Mouse (Mus musculus) adrenal gland, postnatal 25 days (tissue): Measurements from ENCODE around the gene Rfxap. TPM values are rescaled to one million over a fixed set of nuclear protein-coding genes. Genes with fewer than 3 reads are reported as not detected.

ENCODE experiments used
- DNase-seq: peaks from one replicate; pipeline ENCODE4 v3.0.0; 2021; ENCODE audit warnings: mixed read lengths
- long read RNA-seq: library from polyadenylated mRNA; stranded (forward); transcript quantifications from one replicate; pipeline ENCODE4 v2.0.0, GENCODE M21; 2021
- total RNA-seq: library from RNA; stranded (reverse); gene quantifications from 2 replicates; pipeline ENCODE4 v1.2.3, GENCODE M21; 2021

The Rfxap gene
- total RNA-seq: 34.7 and 47.7 TPM in 2 replicates
- long read RNA-seq, transcript Rfxap-201 (3 exons, 2,162 nt): major isoform, 42 of 44 reads
- long read RNA-seq, partial matches to known transcripts: 0 of 44 reads
- long read RNA-seq, other reads (novel, unspliced or antisense): 2 of 44 reads

DNA sequence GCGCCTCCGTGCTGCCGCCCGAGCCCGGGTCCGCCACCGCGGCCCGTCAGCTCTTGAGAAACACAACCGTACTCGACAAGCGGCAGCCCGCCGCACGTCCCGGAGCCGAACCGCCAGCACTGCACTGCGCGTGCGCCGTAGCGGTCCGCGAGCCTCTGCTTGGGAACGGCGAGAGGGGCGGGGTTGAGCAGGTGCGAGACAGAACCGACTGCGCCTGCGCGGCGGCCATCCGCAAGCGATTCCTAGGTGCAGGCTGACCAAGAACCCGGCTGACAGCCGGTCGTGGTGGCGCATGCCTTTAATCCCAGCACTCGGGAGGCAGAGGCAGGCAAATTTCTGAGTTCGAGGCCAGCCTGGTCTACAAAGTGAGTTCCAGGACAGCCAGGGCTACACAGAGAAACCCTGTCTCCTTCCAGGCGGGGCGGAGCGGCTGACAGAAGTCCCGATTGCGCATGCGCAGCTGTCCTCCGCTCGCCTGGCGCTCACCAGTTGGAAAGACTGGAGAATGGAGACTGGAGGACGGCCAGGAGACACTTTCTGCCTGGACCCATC, at the start of gene Rfxap:
Rfxap (minus strand) TSS at position 126 of the 552 bp plus-strand sequence.
- peak; percentile 97 for DNase-seq

DNA sequence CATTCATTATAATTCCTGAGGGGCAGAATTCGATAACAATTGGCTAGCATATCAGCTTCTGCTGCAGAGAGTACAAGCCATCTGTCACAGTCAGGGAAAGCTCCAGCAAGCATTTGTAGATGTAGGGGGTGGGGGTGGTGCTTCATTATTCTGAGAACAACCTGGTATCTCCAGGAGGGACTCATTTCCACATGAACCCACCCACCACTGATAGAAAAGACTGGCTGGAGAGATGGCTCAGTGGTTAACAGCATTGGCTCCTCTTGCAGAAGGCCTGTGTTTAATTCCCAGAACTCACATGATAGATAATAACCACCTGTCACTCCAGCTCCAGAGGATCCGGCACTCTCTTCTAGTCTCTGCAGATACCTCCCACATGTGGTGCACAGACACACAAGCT, 27.8 kb upstream of the Rfxap start:
- DNase-seq: no peak

DNA sequence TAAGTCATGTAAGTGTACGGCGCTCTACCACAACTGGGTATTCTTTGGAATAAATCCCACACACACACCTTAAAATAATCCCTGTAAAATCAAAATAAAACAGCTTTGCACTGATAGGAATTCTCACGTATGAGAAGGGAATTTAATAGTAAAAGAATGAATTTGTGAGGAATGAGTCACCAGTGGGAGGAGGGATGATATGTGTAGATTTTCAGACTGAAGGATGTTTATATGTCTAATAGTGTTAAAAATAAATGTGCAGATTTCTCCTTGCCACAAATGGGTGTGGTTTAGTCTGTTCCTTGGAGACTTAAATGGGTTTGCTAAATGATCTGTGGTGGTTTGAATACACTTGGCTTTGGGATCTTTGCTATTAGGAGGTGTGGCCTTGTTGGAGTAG, 24.9 kb upstream of the Rfxap start:
- DNase-seq: no peak

DNA sequence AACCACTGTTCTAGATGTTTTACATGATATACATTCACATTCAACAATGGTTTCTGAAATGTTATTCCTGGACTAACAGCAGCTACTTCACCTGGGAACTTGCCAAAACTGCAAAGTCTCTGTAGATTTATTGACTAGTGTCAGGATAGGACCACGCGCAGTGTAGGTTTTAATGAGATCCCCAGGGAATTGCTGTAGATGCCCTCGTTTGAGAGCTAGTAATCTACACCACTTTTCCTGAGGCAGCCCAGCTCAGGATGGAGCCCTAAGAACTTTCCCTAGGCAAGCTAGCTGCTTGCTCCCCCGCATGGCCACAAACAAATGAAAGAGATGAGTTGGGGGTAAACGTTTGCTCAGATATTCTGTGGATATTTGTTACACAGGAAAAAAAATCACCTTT, 14.9 kb upstream of the Rfxap start:
- no peak for DNase-seq

DNA sequence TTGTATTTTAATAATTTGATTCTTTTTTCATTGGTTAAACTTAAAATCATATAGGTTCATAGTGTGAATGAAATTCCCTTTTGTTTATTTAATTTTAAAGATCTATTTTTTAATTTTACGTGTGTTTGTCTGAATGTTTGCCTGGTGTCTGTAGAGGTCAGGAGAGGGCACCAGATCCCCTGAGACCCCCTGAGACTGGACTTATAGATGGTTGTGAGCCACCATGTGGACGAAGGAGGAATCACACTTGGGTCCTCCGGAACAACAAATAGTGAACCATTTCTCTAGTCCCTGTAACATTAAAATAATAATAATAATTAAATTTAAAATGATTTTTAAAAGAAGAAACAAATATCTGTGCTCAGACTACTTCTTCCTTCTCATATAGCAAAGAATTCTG, 7.7 kb upstream of the Rfxap start:
- peak; percentile 23 for DNase-seq

DNA sequence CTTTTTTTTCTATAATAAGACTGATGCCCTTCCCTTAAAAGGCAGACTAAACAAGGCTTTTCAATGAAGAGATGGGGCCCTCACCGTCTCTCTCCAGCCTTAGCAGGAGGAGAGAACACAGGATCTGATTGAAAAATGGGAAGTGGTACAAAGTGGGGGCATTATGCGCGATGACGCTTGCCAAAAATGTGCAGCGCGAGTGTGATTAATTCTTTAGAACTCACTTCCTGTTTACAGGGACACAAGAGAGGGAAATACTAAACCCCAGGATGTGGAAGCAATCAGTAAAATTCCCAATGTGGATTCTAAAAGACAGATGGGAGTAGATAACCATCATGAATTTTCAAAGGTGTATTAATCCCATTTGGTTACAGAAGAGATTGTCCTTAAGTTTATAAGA, 7.0 kb upstream of the Rfxap start:
- DNase-seq: no peak

DNA sequence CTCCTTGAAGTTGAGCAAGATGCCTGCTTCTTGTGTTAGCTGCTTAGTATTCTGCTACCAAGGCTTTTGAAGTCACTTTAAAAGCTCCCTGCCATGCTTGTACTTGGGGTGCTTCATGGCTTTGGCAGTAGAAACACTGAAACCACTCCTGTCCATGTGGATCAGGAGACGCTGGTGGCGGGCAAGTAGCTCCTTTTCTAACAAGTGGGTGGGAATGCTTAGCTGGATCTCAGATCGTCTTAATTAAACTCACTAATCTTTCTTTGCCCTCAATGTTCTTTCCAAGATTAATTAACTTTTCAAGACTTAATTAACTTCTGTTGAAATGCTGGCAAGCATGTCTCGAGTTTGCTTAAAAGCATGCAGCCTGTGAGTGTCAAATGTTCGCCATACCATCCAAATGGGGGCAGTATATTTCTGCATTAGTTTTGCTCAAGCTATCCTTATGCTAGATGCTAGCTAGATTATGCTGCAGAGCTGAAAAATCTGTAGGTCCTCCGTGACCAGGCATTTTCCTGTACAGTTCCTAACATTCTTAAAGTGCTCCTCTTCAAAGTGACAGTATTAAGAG, 5.9 kb upstream of the Rfxap start:
- no peak for DNase-seq

DNA sequence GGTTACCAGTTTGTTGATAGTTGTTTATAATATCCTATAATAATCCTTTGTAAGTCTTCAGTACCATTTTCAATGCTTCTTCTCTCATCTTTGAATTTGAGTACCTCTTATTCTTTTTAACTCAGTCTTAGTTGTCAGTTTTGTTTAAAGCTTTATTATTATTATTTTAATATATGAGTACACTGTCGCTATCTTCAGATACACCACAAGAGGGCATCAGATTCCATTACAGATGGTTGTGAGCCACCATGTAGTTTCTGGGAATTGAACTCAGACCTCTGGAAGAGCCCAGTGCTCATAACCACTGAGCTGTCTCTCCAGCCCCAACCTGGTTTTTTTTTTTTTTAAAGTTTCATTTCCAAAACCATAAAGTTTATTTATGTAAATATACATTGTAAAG, 4.0 kb upstream of the Rfxap start:
- no peak for DNase-seq

DNA sequence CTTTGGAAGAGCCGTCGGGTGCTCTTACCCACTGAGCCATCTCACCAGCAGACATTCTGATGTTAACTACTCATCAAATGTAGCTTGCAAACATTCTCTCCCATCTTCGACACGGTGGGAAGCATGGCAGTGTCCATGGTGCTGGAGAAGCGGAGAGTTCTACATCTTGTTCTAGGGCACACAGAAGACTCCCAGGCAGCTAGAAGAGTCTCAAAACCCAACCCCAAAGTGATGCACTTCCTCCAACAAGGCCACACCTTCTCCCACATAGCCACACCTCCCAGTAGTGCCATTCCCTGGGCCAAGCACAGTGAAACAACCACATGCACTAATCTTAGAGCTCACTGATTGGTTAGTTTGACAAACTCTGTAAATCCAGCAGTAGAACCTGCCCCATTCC, 1.5 kb upstream of the Rfxap start:
- DNase-seq: no peak

DNA sequence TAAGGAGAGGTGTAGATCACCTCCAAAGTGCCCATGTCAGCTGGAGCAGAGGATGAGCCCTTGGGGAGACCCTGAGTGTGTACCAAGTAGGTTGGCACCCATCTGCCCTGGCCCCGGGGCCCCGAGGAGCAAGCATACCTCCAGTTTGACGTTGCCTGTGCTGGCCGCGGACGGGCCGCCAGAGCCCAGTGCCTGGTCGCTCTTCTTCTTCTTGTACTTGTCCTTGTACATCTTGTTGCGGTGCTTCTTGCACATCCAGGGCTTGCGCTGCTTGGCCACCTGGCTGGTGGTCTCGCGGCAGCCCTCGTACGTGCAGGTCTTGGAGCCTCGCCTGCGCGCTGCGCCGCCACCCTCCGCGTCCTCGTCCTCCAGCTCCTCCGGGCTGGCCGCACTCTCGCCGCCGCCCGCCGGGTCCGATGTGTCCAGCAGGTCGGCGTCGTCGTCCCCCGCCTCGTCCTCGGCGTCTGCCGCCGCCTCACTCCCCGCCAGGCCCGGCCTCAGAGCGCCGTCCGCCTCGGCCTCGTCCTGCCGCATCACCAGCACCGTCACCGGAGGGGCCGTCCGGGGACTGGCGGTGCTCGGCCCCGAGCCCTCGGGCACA, 430 bp downstream of the Rfxap start:
- peak; percentile 63 for DNase-seq

DNA sequence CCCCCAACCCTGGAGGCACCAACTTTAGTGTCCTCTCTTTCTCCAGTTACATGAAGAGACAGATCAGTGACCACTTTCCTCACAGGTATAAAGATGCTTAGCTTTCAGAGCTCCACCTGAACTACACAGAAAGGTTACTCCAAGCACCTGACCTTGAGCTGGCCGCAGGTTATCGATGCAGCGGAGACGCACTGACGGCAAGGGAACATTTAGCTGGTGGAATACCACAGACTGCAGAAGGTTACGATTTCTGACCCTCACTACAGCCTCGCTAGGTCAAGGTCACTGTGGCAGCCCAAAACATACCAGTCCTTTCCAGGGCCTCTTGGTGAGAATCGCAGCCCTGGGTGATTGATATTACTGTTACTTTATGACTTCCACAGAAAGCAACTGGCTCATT, 3.9 kb downstream of the Rfxap start:
- no peak for DNase-seq

DNA sequence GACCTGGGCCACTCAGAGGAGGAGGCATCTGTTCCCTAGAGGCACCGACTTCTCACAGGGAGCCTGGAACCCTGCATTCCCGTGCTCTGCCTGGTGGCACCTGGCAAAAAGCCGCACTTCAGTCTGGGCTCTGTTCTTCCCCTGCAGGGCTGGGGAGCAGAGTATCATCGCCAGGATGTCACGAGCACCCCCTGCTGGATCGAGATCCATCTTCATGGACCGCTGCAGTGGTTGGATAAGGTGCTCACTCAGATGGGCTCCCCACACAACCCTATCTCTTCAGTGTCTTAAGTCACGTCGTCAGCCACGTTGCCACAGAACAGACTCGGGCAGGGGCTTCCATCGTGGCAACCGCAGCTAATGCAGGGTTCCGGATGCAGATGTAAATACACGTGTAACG, 10.4 kb downstream of the Rfxap start:
- DNase-seq: peak; percentile 61

DNA sequence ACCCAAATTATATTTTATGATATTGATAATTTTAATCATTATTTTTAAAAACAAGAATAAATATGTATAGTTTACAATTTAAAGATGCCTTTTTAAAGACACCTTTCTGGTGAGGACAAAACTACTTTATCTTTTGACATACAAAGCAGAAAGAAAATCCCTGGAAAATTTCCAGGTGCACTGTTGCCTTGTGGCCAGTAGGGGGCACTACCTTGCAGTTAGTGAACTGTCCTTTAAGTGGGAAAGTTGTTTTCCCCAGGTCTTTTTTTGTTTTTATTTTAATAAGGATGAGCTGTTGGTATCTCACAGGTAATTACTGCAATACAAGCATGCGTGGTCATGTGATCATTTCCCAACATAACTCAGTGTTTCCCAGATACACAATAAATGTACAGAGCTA, 11.8 kb downstream of the Rfxap start:
- DNase-seq: no peak

DNA sequence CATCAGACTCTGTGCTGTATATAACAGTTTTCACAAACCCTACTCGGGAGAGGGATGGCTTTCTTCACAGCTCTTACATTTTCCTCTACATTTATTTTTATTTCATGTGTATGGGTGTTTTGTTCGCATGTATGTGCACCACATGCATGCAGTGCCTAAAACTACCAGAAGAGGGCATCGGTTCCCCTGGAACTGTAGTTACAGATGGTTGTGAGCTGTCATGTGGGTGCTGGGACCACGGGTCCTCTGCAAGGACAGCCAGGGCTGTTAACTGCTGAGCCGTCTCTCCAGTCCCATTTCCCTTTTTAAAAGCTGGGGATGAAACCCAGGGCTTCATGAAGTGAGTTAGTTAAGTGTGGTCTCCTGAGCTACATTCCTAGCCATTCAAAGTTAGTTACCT, 12.2 kb downstream of the Rfxap start:
- DNase-seq: no peak

DNA sequence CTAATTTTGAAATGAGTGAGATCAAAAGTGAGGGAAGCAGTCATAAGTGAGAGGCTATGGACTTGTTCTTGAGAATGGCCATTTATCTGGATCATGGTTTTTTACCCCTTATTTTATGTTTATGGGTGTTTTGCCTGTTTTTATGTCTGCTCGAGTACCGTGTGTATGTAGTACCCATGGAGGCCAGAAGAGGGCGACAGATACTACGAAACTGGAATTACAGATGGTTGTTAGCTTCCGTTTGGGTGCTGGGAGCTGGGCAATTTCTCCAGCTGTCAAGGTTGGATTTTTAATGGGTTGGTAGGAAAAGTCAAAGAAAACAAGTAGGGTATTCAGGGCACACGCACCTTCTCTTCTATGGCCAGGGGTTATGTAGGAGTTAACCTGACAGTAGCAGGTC, 13.8 kb downstream of the Rfxap start:
- no peak for DNase-seq

DNA sequence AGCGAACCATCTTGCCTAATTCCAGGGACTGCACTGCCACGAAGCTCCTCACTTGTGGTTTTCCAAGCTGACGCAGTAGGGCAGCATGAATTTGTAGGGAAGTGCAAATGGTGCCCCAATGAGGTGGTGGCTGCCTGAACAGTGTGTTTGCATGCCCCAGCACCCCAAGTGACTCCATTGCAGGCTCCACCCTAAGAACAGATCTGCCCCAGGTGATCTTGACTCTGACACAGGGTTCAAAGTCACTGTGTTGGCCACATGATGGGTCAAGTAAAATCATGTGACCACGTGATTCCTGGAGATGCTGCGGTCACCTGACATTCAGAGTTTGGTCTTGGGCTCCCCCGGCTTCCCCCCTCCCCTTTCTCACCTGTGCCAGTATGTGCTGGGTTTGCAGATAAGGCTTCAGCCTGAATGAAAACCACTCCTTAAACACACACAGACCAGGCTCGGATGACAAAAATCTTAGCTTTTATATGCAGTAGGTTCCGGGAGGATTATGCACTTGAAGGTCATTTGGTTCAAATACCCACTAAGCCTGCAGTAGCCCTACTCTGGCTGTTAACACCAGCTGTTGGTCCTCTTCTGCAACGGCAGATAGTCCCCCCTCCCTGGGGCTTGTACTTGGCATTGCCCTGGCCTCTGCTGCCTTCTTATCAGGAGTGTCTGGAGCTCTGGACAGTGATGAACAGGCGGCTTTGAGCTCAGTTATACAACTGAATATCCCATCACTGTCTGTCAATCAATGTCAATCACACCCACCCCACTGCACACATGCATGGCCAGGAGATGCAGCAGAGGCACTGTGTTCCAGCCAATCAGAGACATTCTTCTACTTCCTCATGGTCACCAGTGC, 15.5 kb downstream of the Rfxap start:
- DNase-seq: no peak

DNA sequence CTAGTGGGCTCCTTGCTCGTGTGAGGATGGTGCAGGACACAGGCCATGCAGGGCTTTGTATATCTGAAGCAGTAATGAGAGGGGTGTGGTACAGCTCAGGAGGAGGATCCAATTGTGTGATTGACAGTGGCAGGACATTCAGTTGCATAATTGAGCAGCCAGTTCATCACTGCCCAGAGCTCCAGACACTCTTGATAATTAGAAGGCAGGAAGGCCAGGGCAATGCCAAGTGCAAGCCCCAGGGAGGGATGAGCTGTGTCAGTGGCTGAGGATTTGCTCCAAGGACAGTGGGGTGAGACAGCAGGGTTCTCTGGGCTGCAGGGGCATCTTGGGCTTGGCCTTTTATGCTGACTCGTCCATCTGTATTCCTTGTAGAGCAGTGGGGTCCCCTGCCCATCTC, 17.0 kb downstream of the Rfxap start:
- no peak for DNase-seq

DNA sequence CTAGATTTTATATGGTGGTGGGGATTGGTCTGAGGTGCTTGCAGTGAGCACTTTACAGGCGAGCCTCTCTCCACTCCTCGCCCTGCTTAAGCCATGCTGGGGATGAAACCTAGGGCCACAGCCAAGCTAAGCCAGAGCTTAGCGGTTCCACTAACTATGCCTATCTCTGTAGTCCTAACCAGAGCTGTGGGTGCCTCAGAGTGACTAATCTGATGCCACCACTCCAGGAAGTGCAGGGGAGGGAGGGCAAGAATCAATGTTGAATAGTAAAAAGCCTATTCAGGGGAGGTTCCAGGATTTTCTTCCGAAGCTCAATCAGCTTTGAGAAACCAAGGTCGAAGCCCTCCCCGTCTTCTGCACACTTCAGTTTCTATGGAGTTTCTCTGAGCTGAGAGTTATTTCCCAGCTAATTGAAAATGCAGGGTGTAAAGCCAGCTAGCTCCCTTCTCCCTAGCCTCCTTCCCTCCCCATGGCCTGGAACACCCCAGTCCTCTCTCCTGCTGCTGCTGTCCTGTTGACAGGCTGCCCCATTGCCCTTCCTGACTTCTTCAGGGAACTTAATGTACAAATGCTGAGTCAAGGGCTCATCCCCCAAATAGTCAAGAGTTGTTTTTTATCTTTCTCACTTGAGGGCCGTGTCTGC, 31.5 kb downstream of the Rfxap start:
- no peak for DNase-seq

DNA sequence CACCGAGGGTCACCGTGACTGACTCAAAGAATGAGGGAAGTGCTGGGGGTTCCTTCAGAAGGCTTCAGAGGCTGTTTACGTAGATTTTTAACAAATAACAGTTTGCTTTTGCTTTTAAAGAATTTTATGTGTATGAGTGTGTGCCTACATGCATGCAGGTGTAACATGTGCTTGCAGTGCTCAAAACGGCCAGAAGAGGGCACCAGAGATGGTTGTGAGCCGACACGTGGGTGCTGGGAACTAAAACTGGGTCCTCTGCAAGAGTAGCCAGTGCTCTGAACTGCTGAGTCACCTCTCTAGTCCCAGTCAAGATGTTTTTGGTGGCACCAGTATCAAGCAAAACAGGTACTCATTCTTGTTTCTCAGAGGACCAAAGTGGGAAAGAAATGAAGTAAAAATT, 34.0 kb downstream of the Rfxap start:
- DNase-seq: no peak

DNA sequence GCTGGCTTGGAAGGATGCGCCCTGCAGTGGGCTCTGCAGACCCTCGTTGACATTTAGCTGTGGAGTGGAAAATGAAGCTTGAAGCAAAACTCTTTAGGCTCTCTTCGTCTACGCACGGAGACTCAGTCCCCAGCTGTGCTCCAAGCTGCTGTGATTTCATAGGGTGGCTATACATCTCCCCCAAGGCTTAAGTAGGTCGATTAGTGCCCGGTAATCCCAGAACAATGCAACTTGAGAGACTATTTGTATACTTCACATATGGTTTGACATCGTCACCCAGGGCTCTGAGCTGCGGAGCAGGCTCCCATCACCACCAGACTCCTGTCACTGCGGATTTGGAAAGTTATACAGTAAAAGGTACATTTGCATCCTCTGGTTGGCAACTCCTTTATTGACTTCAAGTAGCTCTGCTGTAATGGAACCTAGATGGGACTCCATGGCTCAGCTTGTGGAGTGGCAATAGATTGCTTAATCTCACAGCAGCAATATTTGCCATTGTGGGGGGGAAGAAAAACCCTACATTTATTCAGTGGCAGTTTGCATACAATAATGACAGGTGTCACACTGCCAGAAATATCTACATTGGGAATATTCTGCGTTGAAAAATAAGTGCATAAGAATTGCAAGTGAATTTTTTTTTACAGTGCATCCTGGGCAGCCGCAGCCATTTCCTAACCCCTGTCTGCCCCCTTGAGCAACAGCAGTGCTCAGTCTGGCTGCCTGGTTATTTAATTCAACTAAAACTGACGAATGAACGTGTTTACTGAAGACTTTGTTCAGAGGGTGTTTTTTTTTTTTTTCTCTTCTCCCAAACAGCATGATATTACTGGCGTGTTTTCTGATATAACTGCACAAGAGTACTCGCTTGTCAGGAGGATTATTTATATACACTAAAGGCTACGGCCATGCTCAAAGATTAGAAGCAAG, 38.0 kb downstream of the Rfxap start:
- no peak for DNase-seq

DNA sequence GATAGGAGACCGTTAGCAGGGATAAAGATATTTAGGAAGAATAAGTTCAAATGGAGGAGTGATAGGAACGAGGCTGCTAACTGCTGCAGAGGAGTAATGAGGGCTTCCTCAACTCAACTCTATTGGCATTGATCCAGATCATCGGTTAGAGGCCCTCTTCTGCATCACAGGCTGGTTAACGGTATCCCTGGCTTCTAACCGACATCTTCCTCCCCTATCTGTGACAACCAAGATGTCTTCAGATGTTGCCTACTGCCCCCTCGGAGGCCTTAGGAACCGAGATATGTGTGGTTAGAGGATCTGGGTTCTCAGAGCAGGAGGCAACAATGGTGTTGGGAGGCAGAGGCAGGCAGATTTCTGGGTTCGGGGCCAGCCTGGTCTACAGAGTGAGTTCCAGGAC, 39.0 kb downstream of the Rfxap start:
- DNase-seq: no peak

DNA sequence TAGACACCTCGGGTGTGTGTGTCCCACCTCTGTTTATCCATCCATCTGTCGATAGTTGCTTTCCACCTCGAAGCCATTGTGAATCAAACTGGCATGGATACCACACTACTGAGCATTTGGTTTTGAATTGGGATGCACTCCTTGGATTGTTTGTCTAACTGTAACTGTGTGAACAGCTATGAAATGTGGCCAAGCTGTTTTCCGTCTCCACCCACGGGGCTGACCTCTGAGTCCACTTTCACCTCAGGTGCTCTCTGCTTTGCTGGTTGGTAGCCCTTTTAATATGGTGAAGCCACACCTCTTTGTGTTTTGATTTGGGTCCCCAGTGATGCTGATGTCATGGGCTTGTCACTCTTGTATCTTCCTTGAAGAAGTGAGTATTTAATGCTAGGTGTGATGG, 40.8 kb downstream of the Rfxap start:
- no peak for DNase-seq
